Mouse (Mus musculus) spleen, adult 2 months (tissue): ENCODE results near the gene Gm21964. TPM values are rescaled to one million over a fixed set of nuclear protein-coding genes. Genes with fewer than 3 reads are reported as not detected.

Source experiments
- DNase-seq, 2 experiments: peaks; one replicate each; pipeline versions ENCODE4 v3.0.0 to v3.0.0-alpha.2; 2012 to 2021; ENCODE audit warnings: low spot score in 2 of 2, low read depth in 1 of 2
- H3K27ac ChIP-seq: fragments of 200-500 bp; 2 replicates; pipeline ENCODE4 v1.5.1; 2012; ENCODE audit warnings: low read length, inconsistent platforms; ENCODE audit not compliant: insufficient read depth
- H3K27me3 ChIP-seq: fragments of 200-500 bp; 2 replicates; pipeline ENCODE4 v1.6.1; 2012; ENCODE audit warnings: mild to moderate bottlenecking, moderate library complexity, low read length, inconsistent platforms; ENCODE audit not compliant: control insufficient read depth, insufficient read depth
- H3K36me3 ChIP-seq: fragments of 200-500 bp; 2 replicates; pipeline ENCODE4 v1.6.1; 2012; ENCODE audit warnings: mild to moderate bottlenecking, low read length, inconsistent platforms; ENCODE audit not compliant: control insufficient read depth, insufficient read depth
- H3K4me1 ChIP-seq: fragments of 200-500 bp; 2 replicates; pipeline ENCODE4 v1.6.1; 2011; ENCODE audit warnings: inconsistent platforms; ENCODE audit not compliant: control insufficient read depth, insufficient read depth, insufficient read length
- H3K4me3 ChIP-seq: fragments of 200-500 bp; 2 replicates; pipeline ENCODE4 v1.5.1; 2011; ENCODE audit warnings: mild to moderate bottlenecking, inconsistent platforms; ENCODE audit not compliant: insufficient read depth, insufficient read length; ENCODE audit errors: extremely low read depth
- CTCF ChIP-seq: fragments of 200-500 bp; IDR thresholded peaks from 2 replicates; pipeline ENCODE4 v1.5.1; 2011; ENCODE audit warnings: mild to moderate bottlenecking, inconsistent platforms; ENCODE audit not compliant: insufficient read depth, insufficient read length, insufficient replicate concordance; ENCODE audit errors: extremely low read depth
- POLR2A ChIP-seq: fragments of 200-500 bp; IDR thresholded peaks from 2 replicates; pipeline ENCODE4 v1.6.1; 2011; ENCODE audit warnings: low read depth, low read length, inconsistent platforms
- WGBS: fragments of 180-500 bp; shearing (Covaris S2); methylation state at CpG from one replicate; pipeline ENCODE4 v1.1.7; 2018; 5-methylcytosine and 5-hydroxymethylcytosine counted together
- polyA plus RNA-seq: library from polyadenylated mRNA; depleted of rRNA; stranded (reverse); fragments of >200 nt; gene quantifications from 2 replicates; pipeline ENCODE4 v1.2.3, GENCODE M21; 2012; rRNA removed

Gm21964 gene
- not detected in 2 replicates for polyA plus RNA-seq

GRCm38 (mm10) chr8:110100907-110101306 lies at the start of gene Gm21964:
Gene Gm21964, plus strand, starts transcription at chr8:110101207.
- no peaks in the 10 kb centered on the region for H3K27me3 ChIP-seq
- WGBS, result 89% methylated on average over 12 of the region's 12 CpGs
- no peak within 1 kb of the TSS for H3K27ac ChIP-seq
- H3K4me1 ChIP-seq, result no peaks in the 10 kb centered on the region
- no peak for TF ChIP-seq POLR2A
- TF ChIP-seq CTCF, result no peak
- DNase-seq, result no peak
- no peak within 1 kb of the TSS for H3K4me3 ChIP-seq
- H3K36me3 ChIP-seq, result no peaks in the 10 kb centered on the region

- WGBS, result 77% methylated on average over 6 of the region's 6 CpGs
- H3K4me3 ChIP-seq, result no peak overlapping the region
- no peak for DNase-seq
- H3K27me3 ChIP-seq, result no peaks in the 10 kb centered on the region
- no peaks in the 10 kb centered on the region for H3K4me1 ChIP-seq
- TF ChIP-seq CTCF (no peak), POLR2A (no peak)
- H3K36me3 ChIP-seq, result no peaks in the 10 kb centered on the region
- H3K27ac ChIP-seq, result no peak overlapping the region
Observed at GRCm38 (mm10) chr8:110051208-110051607, 49.8 kb upstream of the Gm21964 start.

GRCm38 (mm10) chr8:110058207-110058606 lies 42.8 kb upstream of the Gm21964 start:
- 65% methylated on average over 8 of the region's 8 CpGs for WGBS
- Histone ChIP-seq H3K27ac (no peak overlapping the region), H3K27me3 (no peaks in the 10 kb centered on the region), H3K4me3 (no peak overlapping the region), H3K4me1 (no peaks in the 10 kb centered on the region), H3K36me3 (no peaks in the 10 kb centered on the region)
- no peak for DNase-seq
- TF ChIP-seq POLR2A (no peak), CTCF (no peak)

GRCm38 (mm10) chr8:110064161-110064560 lies 36.8 kb upstream of the Gm21964 start:
- H3K27me3 ChIP-seq, result no peaks in the 10 kb centered on the region
- no peak overlapping the region for H3K27ac ChIP-seq
- no peak overlapping the region for H3K4me3 ChIP-seq
- 77% methylated on average over 9 of the region's 9 CpGs for WGBS
- no peak for DNase-seq
- TF ChIP-seq CTCF (no peak), POLR2A (no peak)
- no peaks in the 10 kb centered on the region for H3K4me1 ChIP-seq
- H3K36me3 ChIP-seq, result no peaks in the 10 kb centered on the region

GRCm38 (mm10) chr8:110064606-110065365 lies 36.2 kb upstream of the Gm21964 start:
- Histone ChIP-seq H3K36me3 (no peaks in the 10 kb centered on the region), H3K4me1 (no peaks in the 10 kb centered on the region), H3K4me3 (no peak overlapping the region), H3K27me3 (no peaks in the 10 kb centered on the region), H3K27ac (no peak overlapping the region)
- DNase-seq, result no peak
- WGBS, result 89% methylated on average over 18 of the region's 18 CpGs
- TF ChIP-seq POLR2A, result no peak
- TF ChIP-seq CTCF, result no peak

- Histone ChIP-seq H3K4me1 (no peaks in the 10 kb centered on the region), H3K36me3 (no peaks in the 10 kb centered on the region), H3K27ac (no peak overlapping the region), H3K27me3 (no peaks in the 10 kb centered on the region), H3K4me3 (no peak overlapping the region)
- 85% methylated on average over 4 of the region's 4 CpGs for WGBS
- DNase-seq, result no peak
- TF ChIP-seq CTCF (no peak), POLR2A (no peak)
Observed at GRCm38 (mm10) chr8:110065676-110066075, 35.3 kb upstream of the Gm21964 start.

GRCm38 (mm10) chr8:110069706-110070105 lies 31.3 kb upstream of the Gm21964 start:
- no peak for DNase-seq
- H3K4me1 ChIP-seq, result no peaks in the 10 kb centered on the region
- no peak overlapping the region for H3K4me3 ChIP-seq
- no peaks in the 10 kb centered on the region for H3K27me3 ChIP-seq
- H3K27ac ChIP-seq, result no peak overlapping the region
- H3K36me3 ChIP-seq, result no peaks in the 10 kb centered on the region
- WGBS, result 87% methylated on average over 4 of the region's 4 CpGs
- TF ChIP-seq CTCF, result no peak
- TF ChIP-seq POLR2A, result no peak
